13 mouse cellular contexts compared by ENCODE assay signal in the genomic region with DNA sequence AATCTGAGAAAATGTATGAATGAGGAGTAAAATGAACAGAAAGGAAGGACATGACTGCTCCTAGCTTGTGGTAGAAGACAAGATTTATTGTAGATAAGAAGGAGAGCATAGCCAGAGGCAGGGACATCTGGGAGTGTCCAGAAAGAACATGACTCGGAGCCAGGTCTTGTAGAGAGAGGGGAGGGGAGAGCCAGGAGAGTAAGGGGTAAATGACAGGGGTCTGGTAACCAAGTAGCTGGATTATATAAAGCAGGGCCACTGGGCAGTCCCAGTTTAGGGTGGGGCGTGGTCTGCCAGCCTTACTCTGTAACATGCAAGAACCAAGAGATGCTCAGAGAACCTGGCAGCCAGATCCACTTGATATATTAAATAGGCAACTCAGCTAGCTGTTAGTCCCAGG.
"Had no signal": no experiment of that assay in that cellular context is flagged by ENCODE, and none has a peak within 500 bp of the region (broad histone marks: within the 10 kb centered on the region; RNA-seq: fewer than 3 reads in every experiment).

No protein-coding gene starts in this region.

- DNase-seq: kidney, postnatal 14 days; lung, adult 2 months; midbrain, embryonic 14.5 days; right cerebral cortex, adult 18-20 months; right cerebral cortex, postnatal 25 days; thymus, postnatal 4 days had no signal

- ATAC-seq: lung, postnatal 0 days had no signal

- H3K9ac ChIP-seq: liver, embryonic 15.5 days; neural tube, embryonic 15.5 days had no signal

- H3K4me1 ChIP-seq: liver, embryonic 15.5 days had no signal

- H3K36me3 ChIP-seq: liver, embryonic 15.5 days; midbrain, embryonic 10.5 days; neural tube, embryonic 15.5 days had no signal

- H3K4me3 ChIP-seq: left cerebral cortex, adult 2 months; liver, embryonic 15.5 days; midbrain, embryonic 10.5 days; myocyte; neural tube, embryonic 15.5 days had no signal

- H3K27me3 ChIP-seq: liver, embryonic 15.5 days; neural tube, embryonic 15.5 days had no signal

- H3K4me2 ChIP-seq: liver, embryonic 11.5 days; liver, embryonic 15.5 days; neural tube, embryonic 15.5 days had no signal

- H3K27ac ChIP-seq: left cerebral cortex, adult 2 months; liver, embryonic 15.5 days; midbrain, embryonic 10.5 days; neural tube, embryonic 15.5 days had no signal

- H3K9me3 ChIP-seq: liver, embryonic 15.5 days; midbrain, embryonic 10.5 days; neural tube, embryonic 15.5 days had no signal
